Comparison of ENCODE assay signal across 21 mouse cellular contexts in the genomic region with DNA sequence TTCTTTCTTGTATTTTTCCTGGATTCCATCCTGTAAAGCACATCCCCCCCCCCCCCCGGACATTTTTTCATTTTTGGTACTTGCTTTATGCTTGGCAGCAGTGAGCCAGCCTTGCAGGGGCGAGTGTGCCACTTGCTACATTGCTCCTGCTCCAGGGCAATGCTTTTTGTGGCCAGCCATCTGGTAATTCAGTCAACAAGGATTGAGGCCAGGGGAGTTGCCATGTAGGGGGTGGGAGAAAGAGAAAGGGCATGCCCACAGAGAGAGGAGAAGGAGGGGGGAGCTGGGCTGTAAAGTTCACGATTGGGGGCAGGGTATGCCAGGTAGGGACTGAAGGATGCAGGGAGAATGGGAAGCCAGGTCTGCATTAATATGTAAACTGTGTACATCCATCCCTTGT.
DNase-seq lines count a peak whose midpoint lies in the region; ATAC-seq lines count a peak whose summit lies in the region.
"Had no signal": no experiment of that assay in that cellular context is flagged by ENCODE, and none has a peak within 500 bp of the region (broad histone marks: within the 10 kb centered on the region; RNA-seq: fewer than 3 reads in every experiment).

No protein-coding gene starts in this region.

- H3K27me3 ChIP-seq in forebrain, embryonic 11.5 days (ENCODE audit: control insufficient read depth, insufficient read depth, low read length), result no peaks in the 10 kb centered on the region
- no peaks in the 10 kb centered on the region for H3K27me3 ChIP-seq in forebrain, embryonic 12.5 days
- H3K27me3 ChIP-seq: embryonic facial prominence, embryonic 15.5 days; hindbrain, embryonic 12.5 days had no signal

- H3K9ac ChIP-seq in forebrain, embryonic 11.5 days (ENCODE audit: low read length), result no peak overlapping the region
- no peak overlapping the region for H3K9ac ChIP-seq in forebrain, embryonic 12.5 days
- H3K9ac ChIP-seq: embryonic facial prominence, embryonic 15.5 days; hindbrain, embryonic 12.5 days had no signal

- no peak overlapping the region for H3K27ac ChIP-seq in forebrain, embryonic 11.5 days (ENCODE audit: low read depth, low read length)
- no peak overlapping the region for H3K27ac ChIP-seq in forebrain, embryonic 12.5 days
- H3K27ac ChIP-seq: forebrain, embryonic 10.5 days; hindbrain, embryonic 12.5 days had no signal

- DNase-seq in forebrain, embryonic 11.5 days (ENCODE audit: low spot score), result peak; percentile 16
- DNase-seq in Muller cell, postnatal 12 days (ENCODE audit: inconsistent ontology term), result peak; percentile 29
- DNase-seq in brain, adult 2 months (ENCODE audit: low read depth, low spot score), result peak; percentile 49
- DNase-seq in cerebellum, postnatal 14 days, result peak; percentile 37 to 54
- DNase-seq in lung, postnatal 36 days, result no peak
- no peak for DNase-seq in frontal cortex, postnatal 36 days (ENCODE audit: low spot score in 2 of 2)
- DNase-seq: adrenal gland, postnatal 10 days; embryo, embryonic 11 days; gastrocnemius, adult 2 months; gastrocnemius, postnatal 25 days; heart, postnatal 10 days; heart, postnatal 4 days had no signal

- H3K4me1 ChIP-seq in forebrain, embryonic 11.5 days (replicated peaks; ENCODE audit: control insufficient read depth, insufficient read depth, low read length), result no peaks in the 10 kb centered on the region; the same call in none of the 2 replicates
- H3K4me1 ChIP-seq in forebrain, embryonic 12.5 days, result peaks cover 19% of the 10 kb centered on the region

- WGBS in forebrain, embryonic 11.5 days, result 76% methylated on average over 3 of the region's 3 CpGs
- 68% methylated on average over 3 of the region's 3 CpGs for WGBS in forebrain, embryonic 12.5 days

- no peak overlapping the region for H3K4me2 ChIP-seq in forebrain, embryonic 11.5 days (ENCODE audit: low read depth, low read length, severe bottlenecking)
- no peak overlapping the region for H3K4me2 ChIP-seq in forebrain, embryonic 12.5 days
- H3K4me2 ChIP-seq: embryonic facial prominence, embryonic 15.5 days; hindbrain, embryonic 12.5 days had no signal

- ATAC-seq in forebrain, embryonic 11.5 days (replicated peaks; ENCODE audit: low FRiP score), result no peak
- no peak for ATAC-seq in forebrain, embryonic 12.5 days (ENCODE audit: low FRiP score)
- ATAC-seq: CD4-positive, CD25-positive, alpha-beta regulatory T cell, adult 4 months; inflammation-experienced regulatory T-cells, adult 6 months; intestine, postnatal 0 days had no signal

- H3K9me3 ChIP-seq in forebrain, embryonic 11.5 days (ENCODE audit: control insufficient read depth, low read length), result no peaks in the 10 kb centered on the region
- H3K9me3 ChIP-seq in forebrain, embryonic 12.5 days, result no peaks in the 10 kb centered on the region
- H3K9me3 ChIP-seq: embryonic facial prominence, embryonic 15.5 days; forebrain, embryonic 10.5 days; G1E; hindbrain, embryonic 12.5 days had no signal

- H3K36me3 ChIP-seq in forebrain, embryonic 11.5 days (ENCODE audit: control insufficient read depth, insufficient read depth, low read length), result no peaks in the 10 kb centered on the region
- no peaks in the 10 kb centered on the region for H3K36me3 ChIP-seq in forebrain, embryonic 12.5 days (replicated peaks)
- H3K36me3 ChIP-seq: embryonic facial prominence, embryonic 15.5 days; forebrain, embryonic 10.5 days; G1E had no signal

- H3K4me3 ChIP-seq in forebrain, embryonic 11.5 days (ENCODE audit: low read depth, low read length), result no peak overlapping the region
- H3K4me3 ChIP-seq in forebrain, embryonic 12.5 days (replicated peaks), result no peak overlapping the region
- H3K4me3 ChIP-seq: embryonic facial prominence, embryonic 15.5 days; erythroblast, embryonic 14.5 days; forebrain, embryonic 10.5 days; gastrocnemius, adult 2 months; hindbrain, embryonic 12.5 days had no signal

Comparison
In these comparisons a context has a peak if more than half of its experiments do, and no peak if none do; other contexts are left out.
1. DNase-seq: peak in forebrain, embryonic 11.5 days (single experiment), Muller cell, postnatal 12 days (single experiment), brain, adult 2 months (single experiment) and cerebellum, postnatal 14 days (2 of 2); none in lung, postnatal 36 days (single experiment) and frontal cortex, postnatal 36 days (0 of 2).